Mouse (Mus musculus) hindbrain, embryonic 15.5 days (tissue): Measurements from ENCODE around the gene H2-T24. TPM values are rescaled to one million over a fixed set of nuclear protein-coding genes. Genes with fewer than 3 reads are reported as not detected.
"Not testable (repeated sequence)": the region's sequence is repeated elsewhere in the genome, so short reads cannot be mapped to it uniquely, and the experiment has no call there.

Experiments used
- ATAC-seq: fragments of 200-750 bp; cut with Nextera tagmentation; 2 replicates; pipeline ENCODE4 v1.8.0; 2017; ENCODE audit warnings: low read depth, moderate number of reproducible peaks, moderate TSS enrichment; ENCODE audit not compliant: low FRiP score
- H3K27ac ChIP-seq: fragments of 300-500 bp; sonication (generic); replicated peaks from 2 replicates; pipeline ENCODE4 v1.5.1; 2015; ENCODE audit warnings: mild to moderate bottlenecking, inconsistent platforms
- H3K27me3 ChIP-seq: fragments of 300-500 bp; sonication (generic); 2 replicates; pipeline ENCODE4 v1.6.1; 2015; ENCODE audit warnings: control low read depth, inconsistent platforms
- H3K36me3 ChIP-seq: fragments of 300-500 bp; sonication (generic); 2 replicates; pipeline ENCODE4 v1.6.1; 2015; ENCODE audit warnings: control low read depth, inconsistent platforms
- H3K4me1 ChIP-seq: fragments of 300-500 bp; sonication (generic); replicated peaks from 2 replicates; pipeline ENCODE4 v1.6.1; 2015; ENCODE audit warnings: control low read depth, inconsistent platforms
- H3K4me2 ChIP-seq: fragments of 300-500 bp; sonication (generic); 2 replicates; pipeline ENCODE4 v1.6.1; 2015; ENCODE audit warnings: moderate library complexity, mild to moderate bottlenecking, inconsistent platforms
- H3K4me3 ChIP-seq: fragments of 300-500 bp; sonication (generic); 2 replicates; pipeline ENCODE4 v1.5.1; 2015; ENCODE audit warnings: mild to moderate bottlenecking, inconsistent platforms
- H3K9ac ChIP-seq: fragments of 300-500 bp; sonication (generic); 2 replicates; pipeline ENCODE4 v1.6.1; 2015; ENCODE audit warnings: inconsistent platforms
- H3K9me3 ChIP-seq: fragments of 300-500 bp; sonication (generic); 2 replicates; pipeline ENCODE4 v1.6.1; 2016; ENCODE audit warnings: control low read depth, inconsistent platforms
- WGBS: fragments of 180-500 bp; shearing (Covaris S2); methylation state at CpG from one replicate; pipeline ENCODE4 v1.1.7; 2015; 5-methylcytosine and 5-hydroxymethylcytosine counted together
- polyA plus RNA-seq: library from polyadenylated mRNA; unstranded; fragments of >200 nt; fragmentation: Nextera tagmentation; extraction: Ambion mirVana; gene quantifications from 2 replicates; pipeline ENCODE4 v1.2.1, GENCODE M21; 2015

Gene H2-T24
- polyA plus RNA-seq, 1 experiment from 2014 or later = 9.0 TPM

DNA sequence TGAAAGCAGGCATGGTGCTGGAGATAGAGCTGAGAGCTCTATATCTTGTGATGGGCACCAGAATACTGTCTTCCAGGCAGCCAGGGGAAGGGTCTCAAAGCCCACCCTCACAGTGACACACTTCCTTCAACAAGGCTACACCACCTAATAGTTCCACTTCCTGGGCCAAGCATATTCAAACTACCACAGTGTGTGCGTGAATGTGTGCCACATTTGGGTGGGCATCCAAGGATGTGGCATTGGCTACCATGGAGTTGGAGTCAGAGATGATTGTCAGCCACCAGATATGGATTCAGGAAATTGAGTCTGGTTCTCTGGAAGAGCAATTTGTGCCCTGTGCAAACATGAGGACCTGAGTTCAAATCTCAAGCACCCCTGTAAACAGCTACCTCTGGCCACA is 949 bp upstream of the H2-T24 start:
- Histone ChIP-seq H3K4me1 (no peaks in the 10 kb centered on the region), H3K9ac (no peak overlapping the region), H3K4me2 (0 out of 2 replicates have a peak overlapping the region, but pooled peaks have one; percentile 11), H3K9me3 (no peaks in the 10 kb centered on the region), H3K4me3 (no peak overlapping the region), H3K27ac (no peak overlapping the region), H3K27me3 (no peaks in the 10 kb centered on the region), H3K36me3 (no peaks in the 10 kb centered on the region)
- no peak for ATAC-seq
- WGBS = 95% methylated on average over 1 of the region's 1 CpGs

GRCm38 (mm10) chr17:36019519-36019918 is 841 bp downstream of the H2-T24 start:
- H3K4me3 ChIP-seq = no peak overlapping the region
- no peak for ATAC-seq
- H3K4me2 ChIP-seq = no peak overlapping the region
- WGBS = 83% methylated on average over 3 of the region's 3 CpGs
- H3K4me1 ChIP-seq = no peaks in the 10 kb centered on the region
- H3K27me3 ChIP-seq = no peaks in the 10 kb centered on the region
- H3K27ac ChIP-seq = no peak overlapping the region
- H3K9me3 ChIP-seq = no peaks in the 10 kb centered on the region
- H3K36me3 ChIP-seq = peaks cover 5% of the 10 kb centered on the region
- no peak overlapping the region for H3K9ac ChIP-seq

GRCm38 (mm10) chr17:36018979-36019378 is 1.4 kb downstream of the H2-T24 start:
- Histone ChIP-seq H3K4me1 (no peaks in the 10 kb centered on the region), H3K27ac (no peak overlapping the region), H3K9ac (no peak overlapping the region), H3K4me2 (no peak overlapping the region), H3K36me3 (peaks cover 10% of the 10 kb centered on the region), H3K9me3 (no peaks in the 10 kb centered on the region), H3K4me3 (no peak overlapping the region), H3K27me3 (no peaks in the 10 kb centered on the region)
- 69% methylated on average over 2 of the region's 2 CpGs for WGBS
- no peak for ATAC-seq

- 92% methylated on average over 5 of the region's 5 CpGs for WGBS
- no peaks in the 10 kb centered on the region for H3K9me3 ChIP-seq
- H3K4me3 ChIP-seq = no peak overlapping the region
- H3K4me1 ChIP-seq = no peaks in the 10 kb centered on the region
- no peak overlapping the region for H3K27ac ChIP-seq
- H3K4me2 ChIP-seq = no peak overlapping the region
- H3K9ac ChIP-seq = no peak overlapping the region
- ATAC-seq = no peak
- H3K36me3 ChIP-seq = peaks cover 10% of the 10 kb centered on the region
- H3K27me3 ChIP-seq = no peaks in the 10 kb centered on the region
Observed at GRCm38 (mm10) chr17:36017046-36017445, 3.3 kb downstream of the H2-T24 start.

DNA sequence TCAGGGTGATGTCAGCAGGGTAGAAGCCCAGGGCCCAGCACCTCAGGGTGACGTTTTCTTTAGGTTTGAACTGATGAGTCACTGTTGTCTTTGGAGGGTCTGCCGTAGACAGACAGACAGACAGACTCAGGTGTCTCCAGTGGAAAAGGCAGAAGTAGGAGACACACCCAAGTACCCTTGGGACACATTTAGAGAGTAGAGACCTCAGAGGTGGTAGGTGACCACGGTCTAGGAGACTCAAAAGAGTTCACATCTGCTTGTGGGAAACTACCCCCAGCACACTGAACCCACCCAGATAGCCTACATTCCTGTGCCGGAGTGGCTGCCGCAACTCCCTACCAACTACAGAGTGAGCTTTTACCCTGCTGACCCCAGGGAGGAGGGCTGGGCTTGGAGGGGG is 5.4 kb downstream of the H2-T24 start:
- ATAC-seq = no peak
- peaks cover 10% of the 10 kb centered on the region for H3K36me3 ChIP-seq
- H3K9ac ChIP-seq = no peak overlapping the region
- H3K27ac ChIP-seq = no peak overlapping the region
- no peak overlapping the region for H3K4me2 ChIP-seq
- H3K4me3 ChIP-seq = no peak overlapping the region
- 96% methylated on average over 5 of the region's 5 CpGs for WGBS
- H3K4me1 ChIP-seq = no peaks in the 10 kb centered on the region
- no peaks in the 10 kb centered on the region for H3K27me3 ChIP-seq
- H3K9me3 ChIP-seq = no peaks in the 10 kb centered on the region

DNA sequence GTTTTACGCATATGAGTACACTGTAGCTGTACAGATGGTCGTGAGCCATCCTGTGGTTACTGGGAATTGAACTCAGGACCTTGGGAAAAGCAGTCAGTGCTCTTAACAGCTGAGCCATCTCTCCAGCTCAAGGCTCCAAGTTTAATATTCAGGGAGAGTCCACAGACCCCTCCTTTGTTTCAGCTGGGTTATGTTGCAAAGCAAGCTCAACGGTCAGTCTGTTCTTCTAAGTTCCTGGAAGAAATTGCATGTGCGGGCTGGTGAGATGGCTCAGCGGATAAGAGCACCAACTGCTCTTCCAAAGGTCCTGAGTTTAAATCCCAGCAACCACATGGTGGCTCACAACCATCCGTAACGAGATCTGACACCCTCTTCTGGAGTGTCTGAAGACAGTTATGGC is 16.0 kb downstream of the H2-T24 start:
- not testable (repeated sequence) for H3K27me3 ChIP-seq, H3K36me3 ChIP-seq, H3K9ac ChIP-seq, H3K4me2 ChIP-seq, H3K4me1 ChIP-seq, H3K9me3 ChIP-seq, H3K4me3 ChIP-seq, ATAC-seq, H3K27ac ChIP-seq
- 95% methylated on average over 7 of the region's 7 CpGs for WGBS

DNA sequence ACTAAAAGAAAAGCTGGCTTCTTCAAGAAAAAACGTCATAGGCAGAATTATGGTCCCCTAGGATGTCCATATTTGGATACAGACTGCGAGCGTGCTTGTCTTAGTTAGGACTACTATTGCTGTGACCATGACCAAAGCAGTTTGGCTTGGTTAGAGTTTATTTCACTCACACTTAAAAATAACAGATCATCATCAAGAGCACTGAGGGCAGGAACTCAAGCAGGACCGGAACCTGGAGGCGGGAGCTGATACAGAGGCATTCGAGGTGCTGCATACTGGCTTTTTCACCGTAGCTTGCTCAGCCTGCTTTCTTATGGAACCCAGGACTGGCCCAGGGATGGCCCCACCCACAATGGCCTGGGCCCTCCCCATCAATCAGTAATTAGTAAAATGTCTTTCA is 17.0 kb downstream of the H2-T24 start:
- no peaks in the 10 kb centered on the region for H3K9me3 ChIP-seq
- no peak overlapping the region for H3K9ac ChIP-seq
- no peaks in the 10 kb centered on the region for H3K27me3 ChIP-seq
- H3K4me1 ChIP-seq = no peaks in the 10 kb centered on the region
- H3K4me2 ChIP-seq = no peak overlapping the region
- no peaks in the 10 kb centered on the region for H3K36me3 ChIP-seq
- no peak overlapping the region for H3K27ac ChIP-seq
- H3K4me3 ChIP-seq = no peak overlapping the region
- no peak for ATAC-seq
- WGBS = 95% methylated on average over 7 of the region's 7 CpGs

DNA sequence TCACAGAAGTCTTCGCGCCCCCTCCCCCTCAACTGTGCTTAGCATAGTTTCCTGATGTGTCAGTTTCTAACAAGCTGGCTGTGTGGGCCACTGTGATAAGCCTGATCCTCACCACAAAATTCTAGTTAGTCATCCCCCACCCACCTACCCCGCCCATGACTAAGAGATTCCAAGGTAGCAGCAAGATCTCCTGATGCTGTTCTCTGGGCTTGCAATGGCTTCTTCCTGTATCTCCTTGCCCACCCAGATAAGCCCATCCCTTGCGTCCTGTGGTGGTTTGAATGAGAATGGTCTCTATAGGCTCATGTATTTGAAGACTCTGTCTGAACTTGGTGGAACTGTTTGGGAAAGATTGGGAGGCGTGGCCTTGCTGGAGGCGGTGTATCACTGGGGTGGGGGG is 18.4 kb downstream of the H2-T24 start:
- no peak for ATAC-seq
- H3K36me3 ChIP-seq = no peaks in the 10 kb centered on the region
- H3K4me2 ChIP-seq = no peak overlapping the region
- no peak overlapping the region for H3K27ac ChIP-seq
- no peaks in the 10 kb centered on the region for H3K9me3 ChIP-seq
- no peaks in the 10 kb centered on the region for H3K27me3 ChIP-seq
- H3K9ac ChIP-seq = no peak overlapping the region
- no peak overlapping the region for H3K4me3 ChIP-seq
- WGBS = 98% methylated on average over 6 of the region's 6 CpGs
- peaks cover 9% of the 10 kb centered on the region for H3K4me1 ChIP-seq

DNA sequence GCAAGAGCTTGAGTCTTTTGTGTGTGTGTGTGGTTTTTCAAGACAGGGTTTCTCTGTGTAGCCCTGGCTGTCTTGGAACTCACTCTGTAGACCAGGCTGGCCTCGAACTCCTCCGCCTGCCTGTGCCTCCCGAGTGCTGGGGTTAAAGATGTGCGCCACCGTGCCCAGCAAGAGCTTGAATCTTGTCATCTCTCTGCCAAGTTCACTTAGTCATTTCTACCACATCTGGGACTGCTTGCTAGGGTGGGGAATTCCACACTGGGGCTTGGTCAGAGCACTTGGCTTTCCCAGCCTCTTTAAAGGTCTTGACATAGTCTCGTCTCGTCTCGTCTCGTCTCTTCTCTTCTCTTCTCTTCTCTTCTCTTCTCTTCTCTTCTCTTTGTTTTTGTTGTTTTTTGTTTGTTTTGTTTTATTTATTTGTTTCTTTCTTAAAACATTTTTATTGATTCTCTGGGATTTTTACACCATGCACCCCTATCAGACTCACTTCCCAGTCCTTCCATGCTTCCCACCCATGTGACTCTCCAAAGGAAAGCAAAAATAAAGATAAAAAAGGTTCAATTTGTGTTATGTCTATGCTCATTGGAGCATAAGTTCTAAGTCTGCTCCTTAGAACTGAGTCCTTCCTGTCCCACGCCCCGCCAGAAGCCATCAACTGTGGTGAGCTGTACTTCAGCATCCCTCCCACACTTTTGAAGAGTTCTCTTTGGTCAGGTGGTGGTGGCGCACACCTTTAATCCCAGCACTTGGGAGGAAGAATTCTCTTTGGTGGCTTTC is 19.1 kb downstream of the H2-T24 start:
- ATAC-seq = no peak
- WGBS = 93% methylated on average over 12 of the region's 12 CpGs
- Histone ChIP-seq H3K9me3 (no peaks in the 10 kb centered on the region), H3K36me3 (no peaks in the 10 kb centered on the region), H3K4me1 (peaks cover 15% of the 10 kb centered on the region), H3K4me3 (no peak overlapping the region), H3K27me3 (no peaks in the 10 kb centered on the region), H3K27ac (no peak overlapping the region), H3K9ac (no peak overlapping the region), H3K4me2 (no peak overlapping the region)

GRCm38 (mm10) chr17:36000349-36000748 is 20.0 kb downstream of the H2-T24 start:
- H3K4me3 ChIP-seq = no peak overlapping the region
- peaks cover 25% of the 10 kb centered on the region for H3K4me1 ChIP-seq
- WGBS = 87% methylated on average over 4 of the region's 4 CpGs
- no peak for ATAC-seq
- H3K9ac ChIP-seq = no peak overlapping the region
- H3K36me3 ChIP-seq = no peaks in the 10 kb centered on the region
- no peaks in the 10 kb centered on the region for H3K27me3 ChIP-seq
- H3K27ac ChIP-seq = no peak overlapping the region
- H3K4me2 ChIP-seq = no peak overlapping the region
- H3K9me3 ChIP-seq = no peaks in the 10 kb centered on the region

DNA sequence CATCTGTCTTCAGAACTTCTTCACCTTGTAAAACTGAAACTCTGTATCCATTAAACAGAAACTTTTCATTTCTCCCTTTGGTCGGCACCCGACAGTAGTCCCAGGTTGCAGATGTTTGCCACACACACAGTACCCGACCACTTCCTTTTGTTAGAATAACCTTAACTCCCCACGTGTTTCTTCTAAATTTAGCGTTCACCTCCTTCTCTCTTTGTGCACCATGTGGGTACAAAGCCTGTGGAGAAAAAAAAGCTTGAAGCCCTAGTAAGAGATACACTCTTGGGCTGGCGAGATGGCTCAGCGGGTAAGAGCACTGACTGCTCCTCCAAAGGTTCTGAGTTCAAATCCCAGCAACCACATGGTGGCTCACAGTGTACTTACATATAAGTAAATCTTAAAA is 21.0 kb downstream of the H2-T24 start:
- Histone ChIP-seq H3K4me2 (no peak overlapping the region), H3K9ac (no peak overlapping the region), H3K36me3 (no peaks in the 10 kb centered on the region), H3K4me3 (no peak overlapping the region), H3K9me3 (no peaks in the 10 kb centered on the region), H3K27ac (no peak overlapping the region), H3K27me3 (no peaks in the 10 kb centered on the region), H3K4me1 (peaks cover 30% of the 10 kb centered on the region)
- 88% methylated on average over 7 of the region's 7 CpGs for WGBS
- no peak for ATAC-seq

DNA sequence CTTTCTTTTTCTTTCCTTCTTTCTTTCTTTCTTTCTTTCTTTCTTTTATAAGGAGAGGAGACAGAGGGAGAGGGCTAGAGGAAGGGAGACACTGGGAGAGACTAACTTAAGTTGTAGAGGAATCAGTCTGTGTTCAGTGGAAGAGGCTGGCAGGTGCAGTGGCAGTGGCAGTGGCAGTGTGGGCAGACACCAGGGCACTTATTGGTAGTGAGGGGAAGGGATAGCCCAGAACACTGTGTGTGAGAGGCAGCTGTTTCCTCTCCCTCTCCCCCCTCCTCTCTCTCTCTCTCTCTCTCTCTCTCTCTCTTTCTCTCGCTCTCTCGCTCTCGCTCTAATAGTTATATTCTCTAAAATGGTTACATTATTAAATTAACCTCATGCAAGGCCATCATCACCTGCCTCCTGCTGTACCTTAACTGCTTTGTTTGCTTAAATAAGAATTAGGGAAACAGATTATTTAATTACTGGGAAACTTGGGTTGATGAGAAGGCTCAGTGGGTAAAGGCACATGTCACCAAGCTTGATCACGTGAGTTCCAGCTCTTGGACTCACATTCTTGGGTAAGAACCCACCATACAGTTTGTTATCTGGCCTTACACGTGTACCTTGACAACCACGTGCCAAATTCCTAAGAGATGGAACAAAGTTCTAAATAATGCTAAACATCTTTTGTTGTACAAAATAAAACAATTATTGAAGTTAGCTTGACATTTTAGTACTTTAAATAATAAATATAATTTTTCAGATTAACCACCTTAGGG is 21.6 kb downstream of the H2-T24 start:
- no peak for ATAC-seq
- H3K4me3 ChIP-seq = no peak overlapping the region
- H3K27ac ChIP-seq = no peak overlapping the region
- H3K36me3 ChIP-seq = no peaks in the 10 kb centered on the region
- peaks cover 30% of the 10 kb centered on the region for H3K4me1 ChIP-seq
- H3K4me2 ChIP-seq = no peak overlapping the region
- H3K27me3 ChIP-seq = no peaks in the 10 kb centered on the region
- WGBS = 90% methylated on average over 6 of the region's 6 CpGs
- no peak overlapping the region for H3K9ac ChIP-seq
- no peaks in the 10 kb centered on the region for H3K9me3 ChIP-seq
